Mouse (Mus musculus) cerebellum, postnatal 36 days (tissue): Measurements from ENCODE around the gene Mlec.

ENCODE experiments used
- DNase-seq, 2 experiments: peaks; one replicate each; pipeline ENCODE4 v3.0.0; 2021 to 2022; ENCODE audit warnings: mixed read lengths in 2 of 2

The Mlec gene

DNA sequence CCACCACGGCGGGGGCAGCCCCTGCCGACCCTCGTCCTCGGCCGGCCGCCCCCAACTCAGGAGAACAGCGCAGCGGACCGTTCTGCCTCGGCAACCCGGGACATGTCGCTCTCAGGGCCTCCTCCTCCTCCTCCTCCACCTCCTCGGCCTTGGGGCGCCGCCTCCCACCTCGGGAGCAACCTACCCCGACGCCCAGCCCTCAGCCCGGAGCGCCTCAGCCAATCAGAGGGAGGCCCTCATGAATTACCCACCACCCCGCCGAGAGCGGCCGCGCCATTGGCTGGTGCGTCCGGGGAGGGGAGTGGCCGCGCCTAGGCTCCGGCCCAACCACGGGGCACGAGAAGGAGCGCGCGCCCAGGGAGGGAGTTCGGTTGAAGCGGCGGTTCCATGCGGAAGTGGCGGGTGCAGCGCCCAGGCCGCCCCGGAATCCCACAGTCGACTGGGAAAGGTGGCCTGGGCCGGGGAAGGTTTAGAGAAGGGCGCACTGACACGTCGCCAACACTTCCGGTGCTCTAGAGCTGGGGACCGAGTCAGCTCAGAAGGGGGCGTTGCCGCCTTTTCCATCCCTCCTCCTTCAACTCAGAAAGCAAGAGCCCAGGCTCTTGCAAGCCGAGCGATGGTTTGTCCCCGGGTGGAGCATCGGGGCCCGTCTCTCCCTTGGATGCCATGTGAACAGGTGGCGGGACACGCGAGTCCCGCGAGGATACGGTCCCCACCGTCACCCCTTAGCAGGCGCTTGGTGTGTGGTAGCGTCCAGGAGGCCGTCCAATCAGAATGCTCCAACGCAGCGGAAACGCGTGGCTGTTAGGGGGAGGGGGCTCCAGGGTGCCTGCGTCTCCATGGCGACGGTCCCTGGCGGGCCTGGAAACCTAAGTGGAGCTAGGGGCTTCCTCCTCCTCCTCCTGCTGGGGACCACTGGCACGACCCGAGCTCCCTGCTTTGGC, at the start of gene Mlec:
Mlec (minus strand) TSS at position 140 of the 944 bp plus-strand sequence.
- peak; percentile 97 to 99 for DNase-seq

DNA sequence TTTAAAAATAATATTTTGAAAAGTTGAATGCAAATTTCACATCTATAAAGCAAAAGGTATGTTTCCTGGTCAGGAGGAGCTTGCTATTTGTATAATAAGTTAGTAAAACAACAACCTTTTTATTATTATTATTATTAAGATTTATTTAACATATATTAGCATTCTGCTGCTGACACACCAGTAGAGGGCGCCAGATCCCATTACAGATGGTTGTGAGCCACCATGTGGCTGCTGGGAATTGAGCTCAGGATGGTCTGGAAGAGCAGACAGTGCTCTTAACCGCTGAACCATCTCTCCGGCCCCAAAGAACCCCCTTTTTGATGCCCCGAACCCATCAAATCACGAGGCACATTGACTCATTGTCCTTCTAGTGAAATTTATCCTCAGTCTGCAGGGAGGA, 49.3 kb upstream of the Mlec start:
- peak in 1 of 2 experiments; percentile 17 for DNase-seq

DNA sequence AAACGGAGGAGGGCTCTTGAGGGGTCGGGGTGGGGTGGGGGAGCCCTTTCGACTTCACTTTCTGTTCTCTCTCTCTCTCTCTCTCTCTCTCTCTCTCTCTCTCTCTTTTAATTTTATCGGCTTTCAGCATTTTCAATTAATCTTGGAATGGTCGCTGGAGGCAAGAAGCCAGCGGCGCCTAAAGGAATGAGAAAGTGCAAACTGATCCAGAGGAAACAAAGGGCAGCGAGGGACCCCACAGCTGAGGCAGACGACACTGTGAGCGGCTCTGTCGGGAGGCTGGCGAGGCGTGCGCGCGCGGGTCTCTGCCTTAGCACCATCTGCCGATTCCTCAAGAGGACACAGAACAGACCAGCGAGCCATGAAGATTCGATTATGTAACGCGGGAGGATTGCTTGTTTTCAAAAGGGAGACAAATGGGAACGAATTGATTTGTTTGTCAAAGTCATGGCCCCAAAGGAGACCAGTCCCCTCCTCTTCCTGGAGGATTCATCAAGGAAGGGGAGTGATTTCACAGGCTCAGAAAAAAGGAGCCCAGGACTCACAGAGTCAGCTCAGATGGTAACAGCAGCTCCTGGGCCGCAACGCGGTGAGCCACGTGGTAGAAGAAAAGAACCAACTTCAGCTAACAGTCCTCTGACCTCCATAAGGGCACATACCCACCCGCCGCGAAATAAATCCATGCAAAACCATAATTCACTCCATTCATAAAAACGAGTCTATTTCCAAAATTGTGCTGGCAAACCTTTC, 46.8 kb upstream of the Mlec start:
- DNase-seq, result peak; percentile 79 to 82

DNA sequence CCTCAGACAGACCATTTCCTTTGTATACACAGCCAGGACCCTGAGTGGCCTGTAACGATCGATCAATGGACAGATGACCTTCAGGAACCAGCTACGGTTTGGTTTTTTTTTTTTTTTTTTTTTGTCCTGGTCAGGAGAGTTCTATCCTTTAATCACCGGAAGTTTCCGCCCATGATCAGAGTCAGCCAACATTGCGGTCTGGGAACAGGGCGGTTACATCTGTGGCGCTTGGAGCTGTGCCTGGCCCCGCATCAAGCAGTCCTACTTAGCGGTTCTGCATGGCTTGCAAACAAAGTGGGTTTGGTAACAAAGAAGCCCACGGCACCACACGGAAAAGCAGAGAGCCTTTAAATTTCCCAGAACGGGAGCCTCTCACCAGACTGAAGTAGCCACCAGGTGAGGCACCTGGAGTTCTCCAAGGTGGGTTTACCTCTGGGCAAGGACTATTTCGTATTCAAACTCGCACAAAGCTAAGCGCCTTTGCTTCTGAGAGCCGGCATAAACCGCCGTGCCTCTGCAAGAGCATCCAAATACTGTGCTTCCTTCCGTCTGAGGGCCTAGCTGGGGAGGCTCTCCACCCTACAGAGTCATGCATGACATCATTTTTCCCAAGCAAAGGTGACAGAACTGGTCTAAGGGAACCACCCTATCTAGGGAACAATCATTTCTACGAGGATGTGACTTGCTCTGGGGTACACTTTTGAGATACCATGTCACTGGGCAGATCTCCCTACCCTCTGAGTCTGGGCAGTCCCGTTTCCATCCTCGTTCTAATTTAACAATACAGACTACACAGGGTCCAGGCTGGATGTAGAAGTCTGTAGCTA, 46.0 kb upstream of the Mlec start:
- DNase-seq, result peak; percentile 60

DNA sequence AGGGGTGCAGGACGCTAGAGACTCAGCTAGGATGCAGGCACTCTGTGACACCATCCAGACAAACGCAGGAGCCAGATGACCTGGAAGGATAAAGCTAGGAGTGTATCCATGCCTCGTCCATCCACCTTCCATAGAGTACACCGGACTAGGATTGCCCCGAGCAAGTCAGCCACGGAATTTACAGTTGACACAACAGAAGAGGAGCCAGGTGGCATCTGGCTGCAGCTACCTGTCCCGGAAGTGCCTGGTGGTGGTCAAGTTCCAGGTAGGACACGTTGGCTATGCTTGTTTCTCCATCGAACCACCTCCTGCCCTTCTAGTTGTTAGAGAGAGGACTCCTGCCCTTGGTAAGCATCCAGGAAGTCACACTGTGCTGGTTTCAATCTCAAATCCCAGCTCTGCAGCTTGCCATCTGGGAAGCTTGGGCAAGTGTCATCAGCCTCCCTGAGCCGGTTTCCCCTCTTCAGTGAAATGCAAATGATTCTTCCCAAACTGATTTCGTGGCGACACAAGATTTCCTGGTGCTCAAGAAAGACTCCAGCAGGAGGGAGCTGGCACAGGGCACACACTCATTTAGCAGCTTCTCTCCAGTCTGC, 36.7 kb upstream of the Mlec start:
- DNase-seq, result peak; percentile 41 to 57

DNA sequence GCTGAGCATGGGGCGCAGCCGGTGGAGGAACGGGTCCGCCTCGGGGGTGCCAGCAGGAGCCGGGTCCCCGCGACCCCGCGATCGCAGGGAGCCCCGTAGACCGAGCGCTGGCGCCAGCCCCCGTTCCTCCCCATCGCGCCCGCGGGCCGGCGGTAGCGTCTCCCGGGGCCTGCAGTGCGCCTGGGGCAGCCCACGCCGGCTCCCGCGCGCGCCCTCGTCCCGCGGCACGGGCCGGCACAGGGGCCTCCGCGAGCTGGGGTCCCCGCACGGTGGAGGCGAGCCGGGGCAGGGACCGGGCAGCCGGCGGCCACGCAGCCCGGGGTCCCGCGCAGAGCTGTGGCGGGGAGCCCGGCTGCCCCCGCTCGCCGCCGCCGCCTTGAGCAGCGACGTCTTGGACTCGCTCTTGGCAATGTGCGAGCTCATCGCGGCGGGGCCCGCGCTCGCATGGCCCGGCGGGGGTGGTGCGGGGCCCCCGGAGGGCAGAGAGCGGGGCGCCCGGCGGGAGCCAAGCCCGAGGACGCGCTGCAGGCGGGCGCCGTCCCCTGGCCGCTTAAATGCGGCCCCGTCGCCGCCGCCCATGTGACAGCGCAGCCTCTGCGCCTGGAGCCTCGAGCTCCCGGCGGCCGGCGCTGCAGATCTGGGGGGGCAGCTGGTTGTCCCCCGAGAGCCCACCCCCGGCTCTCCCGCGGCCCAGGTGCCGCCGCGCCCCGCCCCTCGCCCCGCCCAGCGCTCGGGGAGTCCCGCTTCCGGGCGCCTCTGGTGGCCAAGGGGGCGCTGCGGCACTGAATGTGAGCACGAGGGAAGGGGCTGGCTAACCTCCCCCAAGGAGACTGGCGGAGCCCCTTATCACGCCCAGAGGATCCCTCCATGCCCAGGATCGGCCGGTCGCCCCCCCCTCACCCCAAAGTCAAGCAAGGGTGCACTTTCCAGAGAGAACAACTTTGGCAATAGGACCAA, 36.0 kb upstream of the Mlec start, which contains the start of gene Cabp1:
Cabp1 (minus strand) TSS at position 713 of the 957 bp plus-strand sequence.
- DNase-seq, result peak; percentile 56 to 77

DNA sequence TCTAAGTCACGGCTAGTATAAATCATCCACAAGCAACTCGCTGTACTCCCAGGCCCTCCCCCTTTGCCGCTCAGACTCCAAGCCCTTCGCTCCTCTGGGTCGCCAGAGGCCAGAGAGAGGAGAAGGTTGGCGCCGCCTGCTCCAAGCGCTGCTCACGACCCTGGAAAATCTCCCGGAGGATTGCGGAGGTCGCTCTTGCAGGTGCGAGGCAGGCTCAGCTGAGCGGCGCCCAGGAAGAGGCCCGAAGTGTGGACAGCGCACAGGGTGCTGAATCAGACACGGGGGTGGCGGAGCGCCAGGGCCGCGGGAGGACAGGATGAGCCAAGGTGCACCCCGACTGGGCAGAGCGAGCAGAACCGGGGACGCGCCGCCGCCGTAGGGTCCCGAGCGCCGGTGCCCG, 35.2 kb upstream of the Mlec start:
- DNase-seq, result peak; percentile 70 to 79

DNA sequence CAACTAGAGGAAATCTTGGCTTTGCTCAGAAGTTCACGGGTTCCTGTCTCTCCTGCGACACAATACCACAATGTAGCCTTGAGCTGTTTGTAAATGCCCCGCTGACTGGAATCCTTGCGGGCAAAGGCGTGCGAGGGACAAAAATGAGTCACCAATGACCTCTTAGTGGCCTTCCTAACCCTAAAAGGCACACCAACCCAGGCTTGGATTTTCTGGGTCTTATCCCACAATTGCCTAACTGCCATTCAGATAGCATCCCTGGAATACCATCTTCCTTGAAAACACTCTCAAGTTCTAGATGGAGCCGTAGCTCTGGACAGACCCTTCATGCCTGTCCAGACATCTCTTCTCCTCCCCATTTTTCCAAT, 34.8 kb upstream of the Mlec start:
- no peak for DNase-seq

DNA sequence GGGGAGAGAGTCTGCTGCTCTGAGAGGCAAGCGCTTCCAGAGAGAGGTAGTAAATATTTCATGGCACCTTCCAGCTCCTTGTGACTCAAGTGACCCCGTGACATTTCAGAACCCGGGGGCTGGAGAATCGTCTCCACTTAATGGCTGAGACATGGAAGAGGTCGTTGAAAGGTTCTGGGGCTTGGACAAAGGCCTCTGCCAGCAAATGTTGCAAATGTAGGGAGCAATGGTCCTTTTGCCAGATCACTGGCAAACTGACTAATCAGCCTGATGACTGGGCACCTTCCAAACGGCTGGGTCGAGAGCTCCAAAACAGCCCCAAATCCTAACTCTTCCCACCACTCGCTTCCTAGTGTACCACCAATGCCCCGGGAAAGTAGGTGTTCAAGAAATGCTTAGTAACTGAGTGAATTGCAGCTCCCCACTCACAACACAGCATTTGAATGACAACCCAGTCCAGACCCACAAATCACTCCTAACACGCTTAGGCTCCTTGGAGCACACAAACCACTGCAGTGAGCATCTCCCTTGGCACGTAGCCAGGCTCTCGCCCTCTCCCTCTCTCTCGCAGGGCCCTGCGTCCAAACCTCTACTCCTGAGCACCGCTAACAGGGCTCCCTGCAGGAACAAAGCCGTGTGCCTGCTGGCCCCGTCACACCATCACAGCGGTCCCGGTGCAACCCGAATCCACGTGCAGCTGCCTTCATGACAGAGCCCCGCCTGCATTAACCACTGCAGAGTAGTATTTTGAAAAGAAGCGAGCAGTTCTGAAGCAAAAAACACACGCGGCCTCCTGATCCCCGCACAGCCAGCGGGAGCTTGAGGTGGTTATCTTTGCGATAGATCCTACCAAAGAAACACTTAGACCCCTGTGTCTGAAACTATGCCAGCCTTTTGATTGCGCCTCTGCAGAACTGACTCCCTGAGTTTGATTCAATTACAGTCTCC, 34.2 kb upstream of the Mlec start:
- DNase-seq, result peak; percentile 44 to 54

DNA sequence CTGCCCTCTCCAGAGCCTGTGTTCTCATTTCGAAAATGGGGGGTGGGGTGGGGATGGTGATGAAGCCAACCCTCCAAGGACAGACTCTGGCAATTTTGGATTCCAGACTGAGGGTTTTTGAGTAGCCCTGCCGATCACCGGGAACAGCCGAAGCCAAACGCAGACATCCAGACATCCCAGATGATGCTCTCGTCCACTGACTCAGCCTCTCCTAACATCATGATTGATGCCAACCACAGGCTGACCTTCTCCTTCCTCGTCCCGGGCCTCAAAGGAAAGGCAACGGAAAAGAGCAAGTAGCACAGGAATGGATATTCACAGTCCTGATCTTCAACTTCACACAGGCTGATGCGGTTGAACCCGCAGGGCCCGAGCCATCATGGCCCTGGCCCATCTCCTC, 32.1 kb upstream of the Mlec start:
- no peak for DNase-seq

DNA sequence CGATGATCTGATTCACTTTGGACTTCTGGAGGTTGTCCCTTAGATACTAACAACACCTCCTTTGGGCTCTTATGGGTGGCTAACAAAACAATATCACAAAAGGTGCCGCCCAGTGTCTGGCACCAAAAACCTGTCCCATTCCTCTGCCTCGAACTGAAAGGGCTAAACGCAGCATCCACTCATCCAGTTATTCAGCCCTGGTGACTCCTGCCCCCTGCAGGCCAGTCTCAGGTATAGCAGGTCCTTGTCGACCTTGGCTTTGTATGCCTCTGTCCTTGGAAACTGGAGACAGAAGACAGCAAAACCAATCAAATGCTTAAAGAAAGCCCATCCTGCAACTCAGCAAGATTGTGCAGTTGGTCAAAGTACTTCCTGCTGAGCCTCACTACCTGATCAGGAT, 30.8 kb upstream of the Mlec start:
- peak; percentile 68 to 70 for DNase-seq

DNA sequence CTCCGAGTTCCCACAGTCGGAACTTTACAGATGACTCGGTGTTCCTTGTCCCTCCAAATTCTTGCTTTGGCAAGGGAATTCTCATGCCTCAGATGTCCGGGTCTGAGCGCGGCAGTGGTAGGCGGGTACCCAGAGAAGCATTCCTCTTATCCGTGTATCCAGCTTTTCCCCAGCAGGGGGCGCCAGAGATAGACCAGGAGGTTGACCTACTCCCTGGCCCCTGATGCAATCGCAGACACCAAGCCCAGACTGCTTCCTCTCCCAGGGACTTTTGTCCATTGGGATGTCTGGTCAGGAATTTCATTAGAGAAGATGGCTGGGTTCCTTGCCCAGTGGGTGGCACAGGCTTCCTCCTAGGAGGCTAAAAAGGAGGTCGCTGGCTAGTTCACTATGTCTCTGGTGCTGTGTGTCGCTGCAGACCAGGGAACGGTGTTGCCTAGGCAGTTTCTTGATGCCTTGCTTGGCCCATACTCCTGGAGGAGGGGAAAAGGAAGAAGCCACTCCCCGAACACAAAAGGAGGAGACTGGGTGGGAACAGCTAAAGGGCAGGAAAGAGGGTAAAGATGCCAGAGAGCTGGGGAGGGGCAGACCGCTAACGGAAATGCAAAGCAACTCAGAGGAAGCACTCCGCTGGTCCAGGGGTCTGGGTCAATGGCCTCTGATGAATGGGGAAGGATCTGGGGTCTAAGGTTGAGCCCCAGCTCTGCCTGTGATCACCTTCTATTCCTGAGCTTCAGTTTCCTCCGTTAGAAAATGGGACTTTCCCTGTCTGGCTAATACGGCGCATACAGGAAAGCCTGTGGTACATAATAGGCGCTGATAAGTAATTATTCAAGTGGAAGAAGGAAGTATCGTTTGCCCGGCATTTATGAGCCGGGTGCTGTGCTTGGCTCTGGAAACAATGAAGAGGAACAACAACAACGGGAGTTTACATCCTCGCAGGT, 29.5 kb upstream of the Mlec start:
- peak; percentile 97 to 99 for DNase-seq

DNA sequence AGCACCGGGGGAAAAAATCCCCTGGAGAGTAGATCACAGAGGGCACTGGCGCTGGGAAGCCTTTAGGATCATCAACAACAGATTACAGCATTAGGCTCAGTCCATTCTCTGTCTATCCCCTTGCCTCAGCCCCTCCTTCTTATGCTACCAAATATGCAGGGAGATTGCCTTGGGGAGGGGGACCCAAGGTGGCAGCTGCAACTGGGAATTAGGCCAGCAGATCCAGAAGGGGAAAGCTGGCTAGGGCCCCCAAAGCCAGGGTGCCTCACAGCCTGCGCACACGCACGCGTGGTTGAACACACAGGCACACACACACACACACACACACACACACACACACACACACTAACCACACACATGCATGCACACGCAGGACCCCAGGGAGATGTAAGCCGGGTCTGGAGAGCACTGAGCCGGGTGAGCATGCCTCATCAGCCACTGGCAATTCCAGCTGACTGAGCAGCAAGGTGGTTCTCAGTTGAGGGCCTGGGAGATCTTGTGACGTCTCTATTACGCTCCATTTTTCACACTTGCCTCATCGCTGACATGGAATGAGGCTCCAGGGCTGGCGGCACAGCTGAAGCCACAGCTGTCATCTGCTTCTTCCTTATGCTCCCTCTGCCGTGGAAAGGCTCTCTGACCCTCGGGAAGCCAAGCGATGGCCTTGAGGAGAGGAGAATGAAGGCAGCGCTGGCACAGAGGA, 28.5 kb upstream of the Mlec start:
- no peak for DNase-seq

DNA sequence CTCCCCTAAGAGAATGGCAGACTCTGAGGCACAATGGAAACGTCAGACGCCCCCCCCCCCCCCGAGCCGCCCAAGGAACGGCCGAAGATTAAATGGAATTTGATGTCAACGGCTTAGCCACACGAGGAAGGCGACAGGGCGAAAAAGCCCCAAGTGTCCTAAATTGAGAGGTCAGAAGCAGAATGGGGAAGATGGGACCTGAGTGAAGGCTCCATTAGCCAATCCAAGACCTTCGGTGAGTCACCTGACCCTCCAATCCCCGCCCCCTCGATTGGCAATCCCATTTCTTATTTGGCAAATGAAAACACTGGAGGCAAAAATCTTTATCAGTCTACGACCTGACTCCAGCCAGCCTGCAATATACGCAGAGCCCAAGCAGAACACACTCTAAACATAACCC, 26.7 kb upstream of the Mlec start:
- peak; percentile 59 to 69 for DNase-seq

DNA sequence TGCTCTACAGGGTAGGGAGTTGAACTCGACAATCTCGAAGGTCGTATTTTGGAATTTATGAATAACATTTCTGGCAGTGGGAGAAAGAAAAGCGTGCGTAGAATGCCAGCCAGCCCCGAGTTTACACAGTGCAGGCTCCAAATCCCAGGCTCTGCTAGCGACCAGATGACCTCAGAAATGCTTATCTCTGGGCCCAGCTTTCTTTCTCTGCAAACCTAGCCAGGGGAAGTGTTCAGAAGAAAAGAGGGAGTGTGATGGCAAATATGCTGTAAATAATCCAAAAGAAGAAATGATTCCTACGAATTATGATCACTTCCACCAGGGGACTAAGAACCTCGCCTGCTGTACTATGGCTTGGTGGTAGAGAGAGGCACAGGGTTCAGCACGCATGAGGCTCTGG, 25.5 kb upstream of the Mlec start:
- DNase-seq, result no peak

DNA sequence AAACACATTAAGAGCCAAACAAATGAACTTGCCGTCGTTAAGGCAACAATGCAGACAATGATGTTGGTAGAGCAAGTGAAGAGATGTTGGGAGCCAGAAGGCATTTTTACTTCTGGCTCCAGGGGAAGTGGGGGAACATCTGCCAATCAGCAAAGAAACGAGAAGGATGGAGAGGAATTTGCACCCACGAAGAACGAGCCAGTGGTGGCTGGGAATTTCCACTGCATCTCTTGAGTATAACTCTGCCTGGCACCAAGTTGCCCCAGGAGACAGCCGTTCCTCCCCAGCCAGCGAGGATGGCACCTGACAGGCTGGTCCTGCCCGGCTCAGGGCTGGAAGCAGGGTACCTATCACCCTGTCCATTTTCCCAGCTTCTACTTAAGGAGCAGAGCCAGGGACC, 24.9 kb upstream of the Mlec start:
- DNase-seq, result no peak

DNA sequence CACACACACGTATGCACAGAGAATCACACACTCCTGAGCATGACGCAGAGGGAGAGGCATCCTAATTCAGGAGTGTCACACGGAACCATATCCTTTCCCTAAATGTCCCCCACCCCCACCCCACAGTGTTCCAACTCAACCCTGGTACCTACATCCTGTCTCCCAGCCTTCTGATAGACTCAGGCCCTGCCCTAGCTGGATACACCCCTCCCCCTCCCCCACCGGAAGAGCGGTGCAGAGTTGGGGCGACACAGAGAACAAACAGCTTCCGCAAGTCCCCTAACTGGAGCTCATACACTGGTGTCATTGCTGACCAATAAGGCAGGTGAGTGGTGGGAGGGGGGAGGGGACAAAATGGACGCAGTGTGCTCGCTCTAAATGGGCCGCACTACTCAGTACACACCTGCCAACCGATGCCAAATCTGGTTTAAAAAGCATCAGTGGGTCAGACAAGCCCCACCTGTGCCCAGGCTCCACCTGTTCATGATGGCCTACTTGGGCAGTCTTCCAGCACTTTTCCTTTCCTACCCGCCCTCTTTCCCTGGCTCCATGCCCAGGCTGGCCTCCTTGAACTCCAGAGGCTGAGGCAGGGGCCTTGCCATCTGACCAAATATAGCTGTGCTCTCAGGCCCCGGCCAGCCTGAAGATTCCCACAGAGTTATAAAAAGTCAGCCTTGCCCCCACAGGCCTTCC, 23.4 kb upstream of the Mlec start:
- DNase-seq, result peak; percentile 71 to 77

DNA sequence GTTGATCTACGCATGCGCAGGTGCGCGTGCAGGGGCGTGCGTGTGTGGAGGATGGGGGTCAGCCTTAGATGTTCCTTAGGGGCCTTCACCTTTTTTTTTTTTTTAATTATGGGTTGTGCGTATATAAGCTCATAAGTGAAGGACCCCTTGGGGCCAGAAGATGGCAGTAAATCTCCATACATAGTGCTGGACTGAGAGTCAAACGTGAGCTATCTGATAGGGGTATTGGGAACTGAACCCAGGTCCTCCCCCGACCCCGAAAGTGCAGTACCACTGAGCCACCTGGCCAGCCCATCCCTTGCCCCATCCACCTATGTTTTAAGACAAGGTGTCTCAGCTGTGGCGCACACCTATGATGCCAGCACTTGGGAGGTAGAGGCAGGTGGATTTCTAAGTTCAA, 21.6 kb upstream of the Mlec start:
- no peak for DNase-seq
